Mouse (Mus musculus) C2C12 (cell line): ENCODE data around the gene C9.

Source experiments
- CTCF ChIP-seq: IDR thresholded peaks from one replicate; pipeline ENCODE4 v1.5.1; 2011; ENCODE audit not compliant: control insufficient read depth, insufficient read depth, insufficient read length
- MAX ChIP-seq: IDR thresholded peaks from one replicate; pipeline ENCODE4 v1.6.1; 2011; ENCODE audit warnings: mild to moderate bottlenecking, control low read depth
- USF1 ChIP-seq: IDR thresholded peaks from one replicate; pipeline ENCODE4 v1.6.1; 2011; ENCODE audit warnings: low read depth, mild to moderate bottlenecking, control low read depth, moderate library complexity

- no peak for TF ChIP-seq MAX
- no peak for TF ChIP-seq USF1
- no peak for TF ChIP-seq CTCF
Observed at GRCm38 (mm10) chr15:6533858-6534343, 88.8 kb downstream of the C9 start.
